Mouse (Mus musculus): ENCODE measurements around the gene March2.

March2 gene

DNA sequence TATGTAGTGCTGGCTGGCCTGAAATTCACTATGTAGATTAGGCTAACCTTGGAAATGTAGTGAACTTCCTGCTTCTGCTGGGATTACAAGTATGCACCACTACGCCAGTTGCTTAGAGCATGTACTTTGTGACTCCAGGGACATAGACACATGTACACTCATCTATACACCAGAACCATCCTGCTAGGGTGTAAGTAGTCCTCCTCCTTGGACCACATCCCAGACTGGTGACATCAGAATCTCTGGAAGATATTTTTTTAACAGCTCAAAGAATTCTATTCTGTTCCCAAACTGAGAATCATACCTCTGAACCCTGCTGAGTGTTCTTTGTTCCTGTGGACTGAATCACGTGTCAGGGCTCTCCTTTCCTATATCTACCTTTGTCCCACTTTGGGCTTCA, 81.4 kb downstream of the March2 start:
- DNase-seq (ENCODE audit: low read depth), result no peak
